Mouse (Mus musculus) cerebellum, adult 8-10 months (tissue): ENCODE measurements around the gene Taf3.

Experiments used
- DNase-seq: peaks from one replicate; pipeline ENCODE4 v3.0.0; 2022

Taf3 gene

GRCm38 (mm10) chr2:10010263-10010909 lies 38.0 kb downstream of the Taf3 start:
- DNase-seq: peak; percentile 25

GRCm38 (mm10) chr2:10009671-10010254 lies 38.6 kb downstream of the Taf3 start:
- DNase-seq: no peak

- DNase-seq: no peak
Measured at GRCm38 (mm10) chr2:10008593-10008992, 39.8 kb downstream of the Taf3 start.

- DNase-seq: no peak
Measured at GRCm38 (mm10) chr2:10004960-10005621, 43.3 kb downstream of the Taf3 start.

GRCm38 (mm10) chr2:10003358-10003757 lies 45.0 kb downstream of the Taf3 start:
- no peak for DNase-seq

GRCm38 (mm10) chr2:10001591-10001990 lies 46.8 kb downstream of the Taf3 start:
- DNase-seq: no peak

- DNase-seq: no peak
Measured at GRCm38 (mm10) chr2:9997535-9997934, 50.9 kb downstream of the Taf3 start.

- no peak for DNase-seq
Measured at GRCm38 (mm10) chr2:9996111-9996510, 52.3 kb downstream of the Taf3 start.

- DNase-seq: no peak
Measured at GRCm38 (mm10) chr2:9990690-9991229, 57.6 kb downstream of the Taf3 start.

GRCm38 (mm10) chr2:9989649-9990547 lies 58.5 kb downstream of the Taf3 start:
- DNase-seq: no peak

GRCm38 (mm10) chr2:9988290-9988689 lies 60.1 kb downstream of the Taf3 start:
- no peak for DNase-seq

- DNase-seq: no peak
Measured at GRCm38 (mm10) chr2:9985979-9986447, 62.4 kb downstream of the Taf3 start.

- no peak for DNase-seq
Measured at GRCm38 (mm10) chr2:9982446-9982845, 66.0 kb downstream of the Taf3 start.

GRCm38 (mm10) chr2:9971927-9972326 lies 76.5 kb downstream of the Taf3 start:
- DNase-seq: no peak

- DNase-seq: no peak
Measured at GRCm38 (mm10) chr2:9970579-9970978, 77.8 kb downstream of the Taf3 start.

GRCm38 (mm10) chr2:9970178-9970577 lies 78.2 kb downstream of the Taf3 start:
- DNase-seq: no peak

- no peak for DNase-seq
Measured at GRCm38 (mm10) chr2:9969734-9970133, 78.7 kb downstream of the Taf3 start.

GRCm38 (mm10) chr2:9966634-9967033 lies 81.8 kb downstream of the Taf3 start:
- DNase-seq: no peak

GRCm38 (mm10) chr2:9965608-9966007 lies 82.8 kb downstream of the Taf3 start:
- no peak for DNase-seq

- DNase-seq: no peak
Measured at GRCm38 (mm10) chr2:9962871-9963270, 85.5 kb downstream of the Taf3 start.

GRCm38 (mm10) chr2:9961708-9962107 lies 86.7 kb downstream of the Taf3 start:
- DNase-seq: no peak

- no peak for DNase-seq
Measured at GRCm38 (mm10) chr2:9958011-9958410, 90.4 kb downstream of the Taf3 start.

GRCm38 (mm10) chr2:9956546-9956945 lies 91.8 kb downstream of the Taf3 start:
- DNase-seq: no peak
